Mouse (Mus musculus) liver, adult 2 months (tissue): Measurements from ENCODE around the gene Lcp2.

ENCODE experiments used
- CTCF ChIP-seq: fragments of 200-500 bp; IDR thresholded peaks from 2 replicates; pipeline ENCODE4 v1.5.1; 2011; ENCODE audit warnings: low read depth, low read length, control low read depth
- POLR2A ChIP-seq: fragments of 200-500 bp; IDR thresholded peaks from 2 replicates; pipeline ENCODE4 v1.6.1; 2011; ENCODE audit warnings: low read length, control low read depth; ENCODE audit not compliant: insufficient read depth; ENCODE audit errors: extremely low read depth

- TF ChIP-seq POLR2A = no peak
- TF ChIP-seq CTCF = no peak
Observed at GRCm38 (mm10) chr11:34048375-34049124, 1.8 kb downstream of the Lcp2 start.
